Mouse (Mus musculus) cerebellum, adult 2 months (tissue): ENCODE measurements around the gene St6galnac3.

ENCODE experiments used
- CTCF ChIP-seq: fragments of 200-500 bp; IDR thresholded peaks from 2 replicates; pipeline ENCODE4 v1.5.1; 2011; ENCODE audit warnings: low read depth, mild to moderate bottlenecking, control low read depth, low read length, moderate library complexity, borderline replicate concordance; ENCODE audit not compliant: insufficient read depth
- POLR2A ChIP-seq: fragments of 200-500 bp; IDR thresholded peaks from 2 replicates; pipeline ENCODE4 v1.6.1; 2011; ENCODE audit warnings: low read length, control low read depth, borderline replicate concordance; ENCODE audit not compliant: insufficient read depth

DNA sequence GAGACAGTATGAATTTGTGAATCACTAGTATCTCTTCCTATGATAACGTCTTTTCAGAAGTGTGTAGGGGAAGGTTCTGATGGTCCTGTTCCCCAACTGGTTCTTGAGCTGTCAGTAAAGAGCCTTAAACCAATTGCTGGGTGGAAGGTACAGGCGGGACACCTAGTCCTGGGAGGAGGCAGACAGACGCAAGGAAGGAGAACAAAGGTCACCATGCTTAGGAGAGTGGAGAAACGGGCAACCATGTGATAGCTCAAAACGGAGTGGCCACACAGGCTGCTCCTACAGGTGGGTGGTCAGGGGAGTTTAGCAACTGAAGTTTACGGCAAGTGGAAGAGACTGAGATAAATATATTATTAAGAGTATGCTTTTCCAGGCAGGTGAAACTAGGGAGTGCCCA, 164.1 kb downstream of the St6galnac3 start:
- TF ChIP-seq CTCF (no peak), POLR2A (no peak)
